Mouse (Mus musculus) cerebellum, adult (tissue): ENCODE results near the gene Ptprn.
A peak's percentile ranks its signal among the peaks of the same experiment; 100 is the strongest.

Experiments used
- ATAC-seq: cut with Nextera tagmentation; 2 replicates; pipeline ENCODE4 v1.9.2; 2017; ENCODE audit warnings: mild to moderate bottlenecking, moderate library complexity, mixed read lengths; ENCODE audit not compliant: insufficient number of reproducible peaks, low FRiP score, low TSS enrichment

Gene Ptprn

GRCm38 (mm10) chr1:75264091-75264880 is at the start of gene Ptprn:
Ptprn (minus strand) TSS chr1:75264502.
- ATAC-seq = peak; percentile 80

- ATAC-seq = no peak
Measured at GRCm38 (mm10) chr1:75311694-75312093, 47.4 kb upstream of the Ptprn start.

GRCm38 (mm10) chr1:75304662-75305061 is 40.4 kb upstream of the Ptprn start:
- no peak for ATAC-seq

- no peak for ATAC-seq
Measured at GRCm38 (mm10) chr1:75294294-75294693, 30.0 kb upstream of the Ptprn start.

GRCm38 (mm10) chr1:75293331-75293701 is 29.0 kb upstream of the Ptprn start:
- ATAC-seq = no peak

GRCm38 (mm10) chr1:75292476-75293330 is 28.4 kb upstream of the Ptprn start:
- no peak for ATAC-seq

- no peak for ATAC-seq
Measured at GRCm38 (mm10) chr1:75291321-75291720, 27.0 kb upstream of the Ptprn start.

- no peak for ATAC-seq
Measured at GRCm38 (mm10) chr1:75290582-75290981, 26.3 kb upstream of the Ptprn start.

- no peak for ATAC-seq
Measured at GRCm38 (mm10) chr1:75289888-75290431, 25.7 kb upstream of the Ptprn start.

- no peak for ATAC-seq
Measured at GRCm38 (mm10) chr1:75289376-75289775, 25.1 kb upstream of the Ptprn start.

- no peak for ATAC-seq
Measured at GRCm38 (mm10) chr1:75284911-75285310, 20.6 kb upstream of the Ptprn start.

GRCm38 (mm10) chr1:75283017-75283416 is 18.7 kb upstream of the Ptprn start:
- ATAC-seq = no peak

GRCm38 (mm10) chr1:75278228-75278627 is 13.9 kb upstream of the Ptprn start, which contains the start of gene Resp18:
Resp18 (minus strand) TSS chr1:75278415.
- no peak for ATAC-seq

- no peak for ATAC-seq
Measured at GRCm38 (mm10) chr1:75277195-75278188, 13.2 kb upstream of the Ptprn start.

GRCm38 (mm10) chr1:75262969-75263951 is 1.0 kb downstream of the Ptprn start:
- ATAC-seq = no peak

GRCm38 (mm10) chr1:75261278-75261677 is 3.0 kb downstream of the Ptprn start:
- no peak for ATAC-seq

GRCm38 (mm10) chr1:75255516-75256046 is 8.7 kb downstream of the Ptprn start:
- no peak for ATAC-seq

- ATAC-seq = no peak; the same call in 1 of the 2 replicates
Measured at GRCm38 (mm10) chr1:75254625-75255013, 9.7 kb downstream of the Ptprn start.
